Mouse (Mus musculus) 416B (cell line): ENCODE data around the gene R3hdm1.

Experiments
- DNase-seq: peaks from one replicate; pipeline ENCODE4 v3.0.0; 2011; ENCODE audit warnings: low read depth

R3hdm1 gene

DNA sequence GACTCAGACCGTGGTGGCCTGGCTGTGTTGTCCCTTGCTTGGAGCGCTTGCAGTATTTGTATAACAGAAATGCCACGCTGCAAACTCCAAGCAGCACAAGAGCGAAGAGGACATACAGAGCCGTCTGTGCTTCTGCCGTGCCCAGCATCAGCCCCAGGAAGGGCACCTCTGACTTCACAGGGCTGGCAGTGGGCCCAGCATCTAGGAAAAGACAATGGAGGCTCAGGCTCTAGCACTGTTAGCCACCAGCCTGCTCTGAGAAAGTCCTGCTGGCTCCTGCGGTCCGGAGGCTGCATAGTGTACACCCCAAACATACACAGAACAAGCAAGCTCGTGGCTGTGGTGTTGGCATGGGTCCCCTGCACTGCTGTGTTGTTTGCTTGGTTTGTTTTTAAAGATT is 182.0 kb downstream of the R3hdm1 start:
- DNase-seq: no peak
